Comparison of ENCODE assay signal across 8 mouse cellular contexts in the genomic region with DNA sequence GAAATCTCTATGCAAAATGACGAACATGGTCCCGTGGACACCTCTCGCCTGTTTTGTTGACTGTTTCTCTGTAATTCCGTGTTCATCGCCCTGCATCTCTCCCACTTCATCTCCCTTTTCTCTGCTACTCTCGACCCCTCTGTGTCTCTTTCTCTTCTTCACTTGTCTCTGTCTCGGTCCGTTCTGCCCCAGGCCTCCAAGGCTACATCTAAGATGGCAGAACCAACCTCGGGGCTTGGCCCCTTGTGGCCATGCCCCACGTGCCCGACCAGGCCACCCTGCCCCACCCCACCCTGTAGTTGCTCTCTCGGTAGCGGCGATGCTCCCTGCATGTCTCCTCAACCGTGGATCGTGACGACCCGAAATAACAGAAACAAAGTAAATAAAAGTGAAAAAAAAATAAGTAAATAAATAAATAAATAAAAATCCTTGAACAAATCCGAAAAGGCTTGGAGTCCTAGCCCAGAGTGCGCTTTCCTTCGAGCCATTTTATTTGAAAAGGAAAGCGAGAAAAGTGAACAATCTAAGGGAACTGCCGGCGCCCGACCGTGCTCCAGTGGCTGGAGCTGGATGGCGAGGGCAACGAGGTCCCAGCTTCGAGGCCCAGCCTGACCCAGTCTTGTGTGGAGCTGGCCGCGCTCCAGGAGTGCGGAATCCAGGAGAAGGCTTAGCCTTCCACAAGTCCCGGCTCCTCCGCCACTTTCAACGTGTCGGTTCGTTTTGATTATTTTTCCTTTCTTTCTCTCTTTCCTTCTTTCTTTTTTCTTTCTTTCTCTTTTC.
DNase-seq lines count a peak whose midpoint lies in the region; ATAC-seq lines count a peak whose summit lies in the region.

No protein-coding gene starts in this region.

- DNase-seq in kidney, adult 18-20 months: peak; percentile 68
- DNase-seq in thymus, postnatal 0 days (ENCODE audit: low spot score): no peak
- DNase-seq in urinary bladder, adult 2 months (ENCODE audit: low spot score): no peak
- no peak for DNase-seq in gastrocnemius, adult 18-20 months (ENCODE audit: low spot score)

- H3K36me3 ChIP-seq in megakaryocyte, embryonic 14.5 days (replicated peaks; ENCODE audit: low read length): no peaks in the 10 kb centered on the region
- no peaks in the 10 kb centered on the region for H3K36me3 ChIP-seq in forebrain, embryonic 16.5 days (ENCODE audit: control insufficient read depth, insufficient read depth)
- no peaks in the 10 kb centered on the region for H3K36me3 ChIP-seq in midbrain, embryonic 16.5 days (ENCODE audit: control insufficient read depth, insufficient read depth, low read length)

- H3K4me2 ChIP-seq in forebrain, embryonic 16.5 days (ENCODE audit: low read length): peak overlapping the region; percentile 32
- 0 out of 2 replicates have a peak overlapping the region, but pooled peaks have one; percentile 17 for H3K4me2 ChIP-seq in midbrain, embryonic 16.5 days (ENCODE audit: low read length)

- peak overlapping the region; percentile 82 for H3K4me3 ChIP-seq in megakaryocyte, embryonic 14.5 days (replicated peaks)
- peak overlapping the region; percentile 10; the same call in 1 of the 2 replicates for H3K4me3 ChIP-seq in forebrain, embryonic 16.5 days (replicated peaks; ENCODE audit: low read length)
- H3K4me3 ChIP-seq in midbrain, embryonic 16.5 days (ENCODE audit: low read depth, low read length): no peak overlapping the region

- WGBS in forebrain, embryonic 16.5 days: under 1% methylated on average over 37 of the region's 37 CpGs
- WGBS in midbrain, embryonic 16.5 days: 2% methylated on average over 37 of the region's 37 CpGs

- peaks cover 28% of the 10 kb centered on the region for H3K4me1 ChIP-seq in megakaryocyte, embryonic 14.5 days
- H3K4me1 ChIP-seq in forebrain, embryonic 16.5 days (replicated peaks; ENCODE audit: control insufficient read depth, insufficient read depth, low read length): peaks cover 24% of the 10 kb centered on the region
- H3K4me1 ChIP-seq in midbrain, embryonic 16.5 days (ENCODE audit: control insufficient read depth, insufficient read depth, low read length): peaks cover 19% of the 10 kb centered on the region

- peaks cover 7% of the 10 kb centered on the region; the same call in 1 of the 2 replicates for H3K9me3 ChIP-seq in megakaryocyte, embryonic 14.5 days
- no peaks in the 10 kb centered on the region for H3K9me3 ChIP-seq in forebrain, embryonic 16.5 days (ENCODE audit: control insufficient read depth, low read length)
- no peaks in the 10 kb centered on the region for H3K9me3 ChIP-seq in midbrain, embryonic 16.5 days (replicated peaks; ENCODE audit: control insufficient read depth, low read length, poor library complexity, severe bottlenecking)

- no peak overlapping the region for H3K9ac ChIP-seq in forebrain, embryonic 16.5 days (replicated peaks; ENCODE audit: low read depth, low read length)
- no peak overlapping the region for H3K9ac ChIP-seq in midbrain, embryonic 16.5 days (ENCODE audit: low read depth, low read length)

- no peak for ATAC-seq in megakaryocyte, adult 5-6 weeks (ENCODE audit: poor library complexity, severe bottlenecking)
- ATAC-seq in forebrain, embryonic 16.5 days: no peak
- ATAC-seq in midbrain, embryonic 16.5 days: no peak

- peaks cover 75% of the 10 kb centered on the region for H3K27me3 ChIP-seq in megakaryocyte, embryonic 14.5 days (replicated peaks)
- H3K27me3 ChIP-seq in forebrain, embryonic 16.5 days (replicated peaks; ENCODE audit: control insufficient read depth, insufficient read depth, low read length): peaks cover 59% of the 10 kb centered on the region
- H3K27me3 ChIP-seq in midbrain, embryonic 16.5 days (ENCODE audit: control insufficient read depth, insufficient read depth, low read depth, low read length): peaks cover 66% of the 10 kb centered on the region

- no peak overlapping the region for H3K27ac ChIP-seq in forebrain, embryonic 16.5 days (ENCODE audit: low read length)
- H3K27ac ChIP-seq in midbrain, embryonic 16.5 days (ENCODE audit: low read length): no peak overlapping the region
